Mouse (Mus musculus) kidney, embryonic 15.5 days (tissue): Measurements from ENCODE around the gene Kirrel3. TPM values are rescaled to one million over a fixed set of nuclear protein-coding genes. Genes with fewer than 3 reads are reported as not detected.

ENCODE experiments used
- ATAC-seq: fragments of 200-750 bp; cut with Nextera tagmentation; replicated peaks from 2 replicates; pipeline ENCODE4 v1.8.0; 2017; ENCODE audit warnings: moderate TSS enrichment; ENCODE audit not compliant: low FRiP score
- H3K27ac ChIP-seq: fragments of 300-500 bp; sonication (generic); 2 replicates; pipeline ENCODE4 v1.5.1; 2015; ENCODE audit warnings: mild to moderate bottlenecking, inconsistent platforms
- H3K27me3 ChIP-seq: fragments of 300-500 bp; sonication (generic); 2 replicates; pipeline ENCODE4 v1.6.1; 2015; ENCODE audit warnings: inconsistent platforms
- H3K36me3 ChIP-seq: fragments of 300-500 bp; sonication (generic); 2 replicates; pipeline ENCODE4 v1.6.1; 2015; ENCODE audit warnings: inconsistent platforms
- H3K4me1 ChIP-seq: fragments of 300-500 bp; sonication (generic); 2 replicates; pipeline ENCODE4 v1.6.1; 2015; ENCODE audit warnings: inconsistent platforms
- H3K4me2 ChIP-seq: fragments of 300-500 bp; sonication (generic); 2 replicates; pipeline ENCODE4 v1.6.1; 2015; ENCODE audit warnings: moderate library complexity, mild to moderate bottlenecking, inconsistent platforms
- H3K4me3 ChIP-seq: fragments of 300-500 bp; sonication (generic); replicated peaks from 2 replicates; pipeline ENCODE4 v1.5.1; 2015; ENCODE audit warnings: mild to moderate bottlenecking, inconsistent platforms
- H3K9ac ChIP-seq: fragments of 300-500 bp; sonication (generic); 2 replicates; pipeline ENCODE4 v1.6.1; 2015; ENCODE audit warnings: mild to moderate bottlenecking, inconsistent platforms
- H3K9me3 ChIP-seq: fragments of 300-500 bp; sonication (generic); replicated peaks from 2 replicates; pipeline ENCODE4 v1.6.1; 2016; ENCODE audit warnings: inconsistent platforms
- WGBS: fragments of 180-500 bp; shearing (Covaris S2); methylation state at CpG from one replicate; pipeline ENCODE4 v1.1.7; 2015; ENCODE audit warnings: mixed read lengths; 5-methylcytosine and 5-hydroxymethylcytosine counted together
- polyA plus RNA-seq: library from polyadenylated mRNA; unstranded; fragments of >200 nt; fragmentation: Nextera tagmentation; extraction: Ambion mirVana; gene quantifications from 2 replicates; pipeline ENCODE4 v1.2.1, GENCODE M21; 2015

The Kirrel3 gene
- polyA plus RNA-seq, 1 experiment from 2014 or later, result 3.4 TPM

DNA sequence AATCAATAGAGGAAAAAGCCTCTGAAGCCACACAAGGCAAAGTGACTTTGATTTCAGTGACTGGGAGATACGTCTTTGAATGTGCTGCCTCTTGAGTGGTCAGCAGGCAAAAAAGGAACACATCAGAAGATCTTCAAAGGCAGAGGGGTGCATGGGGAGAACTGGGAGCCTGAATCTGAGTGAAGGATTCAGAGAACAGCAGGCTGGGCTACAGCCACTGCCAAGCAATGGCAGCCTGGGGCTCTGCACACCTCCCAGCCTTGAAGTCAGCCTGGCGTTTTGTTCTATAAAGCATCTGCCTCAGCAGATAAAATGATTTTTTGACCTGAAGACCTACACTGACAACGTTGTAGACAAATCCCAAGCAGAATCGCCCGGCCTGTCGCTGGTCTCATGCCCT, 93.5 kb downstream of the Kirrel3 start:
- no peak for ATAC-seq
- Histone ChIP-seq H3K4me3 (no peak overlapping the region), H3K27ac (no peak overlapping the region), H3K36me3 (no peaks in the 10 kb centered on the region), H3K4me1 (no peaks in the 10 kb centered on the region), H3K9ac (no peak overlapping the region), H3K9me3 (no peaks in the 10 kb centered on the region), H3K27me3 (no peaks in the 10 kb centered on the region), H3K4me2 (no peak overlapping the region)
- 84% methylated on average over 6 of the region's 6 CpGs for WGBS

DNA sequence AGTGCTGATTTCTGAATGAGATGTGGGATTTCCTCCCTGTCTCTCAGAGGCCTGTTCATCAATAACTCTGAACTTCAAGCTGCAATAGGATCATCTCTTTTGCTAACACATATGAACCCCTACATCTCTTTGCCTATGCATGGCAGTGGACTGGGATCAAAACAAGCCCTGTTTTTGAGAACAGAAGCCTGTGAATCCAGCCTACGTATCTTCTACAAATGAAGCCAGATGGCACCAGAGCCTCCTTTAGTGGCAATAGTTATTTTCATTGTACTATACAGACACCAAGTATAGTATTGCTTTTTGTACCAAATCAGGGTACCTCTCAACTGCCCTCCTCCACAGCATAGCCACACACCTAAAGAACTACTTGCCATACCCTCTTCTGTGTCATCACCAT, 94.4 kb downstream of the Kirrel3 start:
- H3K4me1 ChIP-seq, result no peaks in the 10 kb centered on the region
- no peak overlapping the region for H3K4me3 ChIP-seq
- no peaks in the 10 kb centered on the region for H3K27me3 ChIP-seq
- H3K36me3 ChIP-seq, result no peaks in the 10 kb centered on the region
- H3K9me3 ChIP-seq, result no peaks in the 10 kb centered on the region
- no peak for ATAC-seq
- H3K4me2 ChIP-seq, result no peak overlapping the region
- H3K27ac ChIP-seq, result no peak overlapping the region
- no peak overlapping the region for H3K9ac ChIP-seq
- WGBS, result 94% methylated on average over 1 of the region's 1 CpGs

DNA sequence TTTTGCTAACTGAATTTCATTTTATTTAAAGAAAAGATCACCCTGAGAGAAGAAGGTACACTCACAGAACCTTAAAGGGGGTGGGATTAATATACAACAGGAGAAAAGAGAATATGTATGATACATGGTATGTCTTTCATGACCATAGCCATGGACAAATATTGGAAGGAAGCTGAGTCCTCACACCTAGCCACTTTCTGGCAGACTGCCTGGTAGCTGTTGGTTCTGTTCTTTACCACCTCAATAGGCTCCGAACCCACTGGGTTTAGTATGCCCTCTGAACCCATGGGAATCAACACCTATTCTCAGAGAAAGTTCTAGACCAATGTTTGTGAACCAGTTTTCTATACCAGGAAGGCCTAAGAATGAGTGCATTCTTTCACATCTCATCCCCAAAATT, 96.8 kb downstream of the Kirrel3 start:
- Histone ChIP-seq H3K4me2 (no peak overlapping the region), H3K4me3 (no peak overlapping the region), H3K27ac (no peak overlapping the region), H3K27me3 (no peaks in the 10 kb centered on the region), H3K36me3 (no peaks in the 10 kb centered on the region), H3K9ac (no peak overlapping the region), H3K4me1 (peaks cover 9% of the 10 kb centered on the region; the same call in 1 of the 2 replicates), H3K9me3 (no peaks in the 10 kb centered on the region)
- ATAC-seq, result no peak
- 93% methylated on average over 1 of the region's 1 CpGs for WGBS

DNA sequence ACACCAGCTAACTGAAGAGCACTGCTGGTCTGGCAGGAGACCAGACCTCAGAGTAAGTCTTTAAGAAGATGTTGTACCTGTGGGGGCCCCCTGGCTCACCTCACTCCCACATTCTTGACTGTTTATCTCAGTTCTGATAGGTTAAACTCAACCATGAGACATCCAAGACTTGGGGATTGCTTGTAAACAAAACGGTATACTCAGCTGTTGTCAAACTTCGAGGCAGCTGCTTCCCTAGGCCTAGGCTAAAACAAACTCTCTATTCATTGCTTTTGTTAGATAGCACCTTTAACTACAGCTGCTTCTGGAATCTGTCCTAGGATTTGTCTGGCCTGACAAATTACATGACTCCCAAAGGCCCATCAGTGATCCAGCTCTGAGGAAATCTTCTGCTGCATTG, 99.8 kb downstream of the Kirrel3 start:
- no peak for ATAC-seq

DNA sequence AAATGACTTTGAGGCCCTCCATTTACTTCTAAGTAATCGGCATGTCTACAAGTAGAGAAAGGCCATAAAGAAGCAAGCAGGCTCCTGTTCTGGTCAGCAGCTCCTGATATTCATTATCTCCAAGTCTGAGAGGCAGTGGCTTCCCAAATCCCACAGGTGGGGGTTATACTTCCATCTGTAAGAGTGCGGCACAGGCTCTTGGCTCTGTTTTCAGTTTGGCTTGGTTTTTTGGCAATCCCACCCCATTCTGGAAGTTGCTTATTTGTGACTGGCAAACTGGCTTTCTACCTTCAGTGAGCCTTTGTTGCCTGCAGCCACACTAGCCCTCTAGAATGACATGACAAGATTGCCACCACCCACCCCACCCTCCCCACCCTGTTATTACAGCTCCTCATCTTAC, 100.4 kb downstream of the Kirrel3 start:
- Histone ChIP-seq H3K9ac (no peak overlapping the region), H3K27me3 (no peaks in the 10 kb centered on the region), H3K4me3 (no peak overlapping the region), H3K4me2 (no peak overlapping the region), H3K4me1 (peaks cover 9% of the 10 kb centered on the region; the same call in 1 of the 2 replicates), H3K9me3 (no peaks in the 10 kb centered on the region), H3K27ac (no peak overlapping the region), H3K36me3 (no peaks in the 10 kb centered on the region)
- no peak for ATAC-seq
- WGBS, result 25% methylated on average over 2 of the region's 2 CpGs

More for the DNA sequence above, 99.8 kb downstream of the Kirrel3 start:
- WGBS, result 34% methylated on average over 2 of the region's 2 CpGs
- H3K9me3 ChIP-seq, result no peaks in the 10 kb centered on the region
- no peak overlapping the region for H3K9ac ChIP-seq
- H3K27ac ChIP-seq, result no peak overlapping the region
- no peaks in the 10 kb centered on the region for H3K36me3 ChIP-seq
- no peaks in the 10 kb centered on the region for H3K27me3 ChIP-seq
- no peak overlapping the region for H3K4me3 ChIP-seq
- H3K4me1 ChIP-seq, result peaks cover 9% of the 10 kb centered on the region; the same call in 1 of the 2 replicates
- no peak overlapping the region for H3K4me2 ChIP-seq

DNA sequence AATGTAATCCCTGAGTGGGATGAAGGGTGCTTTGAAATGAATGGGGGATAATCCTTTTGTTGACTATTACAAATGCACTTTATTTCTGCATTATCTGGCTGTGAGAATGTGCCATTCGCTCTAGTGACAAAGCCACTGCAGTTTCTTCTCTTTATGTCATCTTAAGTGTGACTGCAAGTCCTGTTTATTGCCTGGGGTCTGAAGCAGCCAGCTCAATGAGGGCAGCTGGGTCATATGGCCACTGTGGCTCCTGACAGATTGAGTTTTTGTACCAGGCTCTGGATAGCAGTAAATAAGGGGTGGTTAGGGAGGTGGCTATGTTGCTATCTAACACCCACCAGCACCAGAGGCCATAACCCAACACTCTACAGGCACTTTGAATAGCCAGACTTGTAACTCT, 104.1 kb downstream of the Kirrel3 start:
- H3K4me3 ChIP-seq, result no peak overlapping the region
- peaks cover 9% of the 10 kb centered on the region; the same call in 1 of the 2 replicates for H3K4me1 ChIP-seq
- ATAC-seq, result no peak
- no peak overlapping the region for H3K4me2 ChIP-seq
- no peak overlapping the region for H3K9ac ChIP-seq
- WGBS, result 52% methylated on average over 1 of the region's 1 CpGs
- H3K27me3 ChIP-seq, result no peaks in the 10 kb centered on the region
- no peaks in the 10 kb centered on the region for H3K9me3 ChIP-seq
- H3K27ac ChIP-seq, result no peak overlapping the region
- H3K36me3 ChIP-seq, result no peaks in the 10 kb centered on the region

DNA sequence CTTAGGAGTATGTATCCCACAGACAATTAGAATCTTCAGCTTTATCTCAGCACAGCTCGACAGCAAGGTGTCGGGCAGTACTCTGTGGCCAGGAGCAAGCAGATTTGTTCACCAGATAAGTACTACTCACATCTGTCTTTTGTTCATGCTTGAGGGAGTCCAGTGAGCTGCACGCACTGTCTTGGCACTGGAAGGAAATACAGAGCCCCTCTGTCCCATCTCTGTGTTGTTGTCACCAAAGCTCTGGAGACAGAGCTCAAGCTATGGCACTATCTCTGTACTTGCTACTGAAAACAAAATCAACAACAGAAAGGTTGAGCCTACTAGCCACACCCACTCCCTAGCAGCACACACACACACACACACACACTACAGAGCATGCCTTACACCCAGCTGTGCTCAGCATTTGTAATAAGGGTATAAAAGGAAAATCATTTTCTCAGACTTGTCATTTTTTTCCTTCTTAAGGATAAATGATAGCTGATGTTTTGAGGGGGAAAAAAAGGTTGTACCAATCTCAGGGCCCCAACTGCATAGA, 106.4 kb downstream of the Kirrel3 start:
- Histone ChIP-seq H3K27ac (no peak overlapping the region), H3K9me3 (no peaks in the 10 kb centered on the region), H3K4me3 (no peak overlapping the region), H3K4me2 (no peak overlapping the region), H3K4me1 (no peaks in the 10 kb centered on the region), H3K9ac (no peak overlapping the region), H3K27me3 (no peaks in the 10 kb centered on the region), H3K36me3 (no peaks in the 10 kb centered on the region)
- no peak for ATAC-seq
- WGBS, result 45% methylated on average over 3 of the region's 3 CpGs

DNA sequence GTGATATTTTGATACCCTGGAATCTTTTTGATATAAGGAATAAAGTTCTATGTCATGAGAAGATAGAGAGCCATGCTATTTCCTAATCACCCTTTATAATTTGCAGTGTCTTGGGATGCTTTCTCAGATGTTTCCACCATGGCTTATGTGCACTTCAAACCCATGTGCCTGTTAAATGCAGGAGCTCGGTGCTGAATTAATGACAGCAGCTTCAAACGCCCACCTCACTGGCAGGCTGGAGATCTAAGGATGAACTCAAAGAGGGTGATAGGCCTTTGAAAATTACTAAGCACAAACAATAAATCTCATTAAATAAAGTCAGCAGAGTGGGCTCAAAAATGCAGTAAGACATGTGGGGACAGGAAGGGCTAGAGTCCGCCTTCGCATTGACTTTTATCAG, 108.2 kb downstream of the Kirrel3 start:
- no peak overlapping the region for H3K4me2 ChIP-seq
- H3K27ac ChIP-seq, result no peak overlapping the region
- no peak overlapping the region for H3K9ac ChIP-seq
- no peaks in the 10 kb centered on the region for H3K36me3 ChIP-seq
- 48% methylated on average over 4 of the region's 4 CpGs for WGBS
- H3K9me3 ChIP-seq, result no peaks in the 10 kb centered on the region
- no peaks in the 10 kb centered on the region for H3K4me1 ChIP-seq
- no peak overlapping the region for H3K4me3 ChIP-seq
- no peak for ATAC-seq
- H3K27me3 ChIP-seq, result no peaks in the 10 kb centered on the region

DNA sequence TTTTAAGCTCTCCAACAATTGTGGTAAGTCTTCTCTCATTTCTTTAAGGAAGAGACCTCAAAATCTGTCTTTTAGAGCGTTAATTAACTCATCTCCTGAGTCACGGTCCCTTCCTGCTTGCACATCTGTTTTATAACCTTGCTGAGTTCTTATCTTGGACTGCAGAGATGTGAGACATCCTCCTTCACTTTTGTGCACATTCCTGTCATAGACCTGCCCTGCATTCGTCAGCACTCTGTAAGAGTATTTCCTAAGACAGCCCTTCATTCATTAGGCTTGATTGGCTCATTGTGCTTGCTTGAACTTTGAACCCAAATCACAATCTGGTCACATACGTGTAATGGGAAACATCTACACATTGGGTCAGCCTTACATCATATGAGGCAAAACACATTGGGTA, 114.6 kb downstream of the Kirrel3 start:
- no peak for ATAC-seq
- H3K4me1 ChIP-seq, result no peaks in the 10 kb centered on the region
- 71% methylated on average over 4 of the region's 4 CpGs for WGBS
- H3K9me3 ChIP-seq, result no peaks in the 10 kb centered on the region
- no peak overlapping the region for H3K4me2 ChIP-seq
- H3K36me3 ChIP-seq, result no peaks in the 10 kb centered on the region
- no peak overlapping the region for H3K27ac ChIP-seq
- H3K27me3 ChIP-seq, result no peaks in the 10 kb centered on the region
- H3K9ac ChIP-seq, result no peak overlapping the region
- H3K4me3 ChIP-seq, result no peak overlapping the region

DNA sequence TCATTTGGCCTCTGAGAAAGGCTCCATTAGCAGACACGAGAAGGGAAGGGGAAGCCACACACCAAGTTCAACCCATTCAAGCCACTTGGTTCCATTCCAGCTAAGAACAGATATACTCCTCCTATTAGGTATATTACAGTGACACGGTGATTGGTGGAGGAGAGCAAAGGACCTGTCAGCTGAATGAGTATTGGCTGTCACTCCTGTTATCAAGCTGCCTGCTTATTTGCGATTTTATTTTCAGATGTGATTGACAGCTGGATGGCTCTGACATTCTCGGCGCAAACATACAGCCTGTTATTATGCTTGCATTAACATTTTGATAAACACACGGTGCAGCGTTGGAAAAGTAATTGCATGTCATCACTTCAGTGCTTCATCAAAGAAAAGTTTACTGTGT, 118.1 kb downstream of the Kirrel3 start:
- ATAC-seq, result no peak
- WGBS, result 80% methylated on average over 7 of the region's 7 CpGs
- no peaks in the 10 kb centered on the region for H3K9me3 ChIP-seq
- H3K4me2 ChIP-seq, result no peak overlapping the region
- no peaks in the 10 kb centered on the region for H3K27me3 ChIP-seq
- no peak overlapping the region for H3K27ac ChIP-seq
- no peak overlapping the region for H3K4me3 ChIP-seq
- H3K9ac ChIP-seq, result no peak overlapping the region
- no peaks in the 10 kb centered on the region for H3K36me3 ChIP-seq
- H3K4me1 ChIP-seq, result no peaks in the 10 kb centered on the region

DNA sequence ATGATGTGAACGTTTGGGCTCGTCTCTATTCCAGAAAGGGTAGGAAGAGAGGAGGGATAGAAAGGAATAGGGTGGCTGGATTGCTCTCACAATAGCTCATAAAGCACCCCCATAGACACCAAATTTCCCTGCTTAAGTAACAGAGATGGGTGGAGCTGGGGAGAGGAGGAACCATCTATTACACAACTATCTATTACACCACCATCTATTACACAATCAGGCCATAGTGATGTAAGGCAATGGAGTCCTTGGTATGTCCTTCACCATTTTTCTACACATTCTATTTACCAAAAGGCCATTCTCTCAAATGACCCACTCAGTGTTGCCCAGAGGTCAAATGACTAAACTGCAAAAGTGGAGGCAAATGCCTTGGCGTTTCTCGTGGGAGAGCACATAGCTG, 119.2 kb downstream of the Kirrel3 start:
- Histone ChIP-seq H3K9ac (no peak overlapping the region), H3K4me3 (no peak overlapping the region), H3K4me1 (no peaks in the 10 kb centered on the region), H3K9me3 (no peaks in the 10 kb centered on the region), H3K27ac (no peak overlapping the region), H3K27me3 (no peaks in the 10 kb centered on the region), H3K36me3 (no peaks in the 10 kb centered on the region), H3K4me2 (no peak overlapping the region)
- 82% methylated on average over 4 of the region's 4 CpGs for WGBS
- no peak for ATAC-seq

DNA sequence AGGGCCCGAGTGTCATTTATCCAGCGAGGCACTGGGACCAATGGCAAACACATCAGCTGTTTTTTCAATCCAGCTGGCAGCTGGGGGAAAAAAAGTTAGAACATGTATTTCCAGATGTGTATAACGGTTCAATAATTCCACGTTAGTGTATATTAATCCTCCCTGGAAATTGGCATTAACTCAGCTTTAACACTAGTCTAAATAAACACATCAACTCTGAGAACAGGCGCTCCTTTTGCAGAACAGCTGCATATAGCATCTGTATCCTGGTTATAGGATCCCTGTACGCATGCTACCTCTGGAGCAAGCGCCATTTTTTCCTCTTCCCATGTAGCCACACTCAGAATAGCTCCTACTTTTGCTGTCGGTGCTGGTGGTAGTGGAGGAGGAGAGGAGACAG, 119.8 kb downstream of the Kirrel3 start:
- no peaks in the 10 kb centered on the region for H3K4me1 ChIP-seq
- no peaks in the 10 kb centered on the region for H3K9me3 ChIP-seq
- no peaks in the 10 kb centered on the region for H3K36me3 ChIP-seq
- no peak overlapping the region for H3K9ac ChIP-seq
- no peak overlapping the region for H3K4me3 ChIP-seq
- no peaks in the 10 kb centered on the region for H3K27me3 ChIP-seq
- H3K27ac ChIP-seq, result no peak overlapping the region
- WGBS, result 74% methylated on average over 8 of the region's 8 CpGs
- no peak for ATAC-seq
- no peak overlapping the region for H3K4me2 ChIP-seq

DNA sequence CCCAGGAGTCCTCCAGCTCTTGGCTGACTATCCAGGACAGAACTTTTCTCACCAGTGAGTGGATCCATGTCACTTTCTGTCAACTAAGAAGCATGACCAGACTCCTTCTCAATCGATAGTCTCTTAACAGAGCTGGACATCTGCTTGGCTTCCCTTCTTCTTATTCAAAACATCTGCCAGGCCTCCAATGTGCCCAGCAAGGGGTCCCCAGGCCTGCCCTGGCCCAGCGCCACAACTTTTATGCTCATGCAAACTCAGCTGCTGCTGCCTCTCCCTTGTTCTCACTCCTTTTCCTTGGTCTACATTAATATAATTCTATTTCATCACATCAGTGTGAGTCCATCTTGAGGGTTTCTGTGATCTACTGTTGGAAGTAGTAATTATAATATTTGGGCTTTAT, 122.3 kb downstream of the Kirrel3 start:
- WGBS, result 83% methylated on average over 2 of the region's 2 CpGs
- H3K9ac ChIP-seq, result no peak overlapping the region
- no peak overlapping the region for H3K4me2 ChIP-seq
- H3K9me3 ChIP-seq, result no peaks in the 10 kb centered on the region
- H3K4me3 ChIP-seq, result no peak overlapping the region
- no peaks in the 10 kb centered on the region for H3K27me3 ChIP-seq
- H3K4me1 ChIP-seq, result no peaks in the 10 kb centered on the region
- no peak overlapping the region for H3K27ac ChIP-seq
- no peaks in the 10 kb centered on the region for H3K36me3 ChIP-seq
- no peak for ATAC-seq
